Mouse (Mus musculus) liver, embryonic 13.5 days (tissue): ENCODE results near the gene Fam89a. TPM values are rescaled to one million over a fixed set of nuclear protein-coding genes. Genes with fewer than 3 reads are reported as not detected.
A peak's percentile ranks its signal among the peaks of the same experiment; 100 is the strongest.

Experiments
- ATAC-seq: fragments of 200-750 bp; cut with Nextera tagmentation; 2 replicates; pipeline ENCODE4 v1.8.0; 2017; ENCODE audit warnings: low read depth, mild to moderate bottlenecking, moderate number of reproducible peaks, moderate library complexity
- DNase-seq: peaks from one replicate; pipeline ENCODE4 v3.0.0; 2022
- H3K27ac ChIP-seq: fragments of 300-500 bp; sonication (generic); 2 replicates; pipeline ENCODE4 v1.5.1; 2015; ENCODE audit warnings: moderate library complexity, mild to moderate bottlenecking, inconsistent platforms
- H3K27me3 ChIP-seq: fragments of 300-500 bp; sonication (generic); 2 replicates; pipeline ENCODE4 v1.6.1; 2015; ENCODE audit warnings: mild to moderate bottlenecking, inconsistent platforms
- H3K36me3 ChIP-seq: fragments of 300-500 bp; sonication (generic); 2 replicates; pipeline ENCODE4 v1.6.1; 2015; ENCODE audit warnings: mild to moderate bottlenecking, inconsistent platforms
- H3K4me1 ChIP-seq: fragments of 300-500 bp; sonication (generic); replicated peaks from 2 replicates; pipeline ENCODE4 v1.6.1; 2015; ENCODE audit warnings: inconsistent platforms
- H3K4me2 ChIP-seq: fragments of 300-500 bp; sonication (generic); 2 replicates; pipeline ENCODE4 v1.6.1; 2015; ENCODE audit warnings: inconsistent platforms, mild to moderate bottlenecking, moderate library complexity
- H3K4me3 ChIP-seq: fragments of 300-500 bp; sonication (generic); replicated peaks from 2 replicates; pipeline ENCODE4 v1.5.1; 2015; ENCODE audit warnings: mild to moderate bottlenecking, inconsistent platforms
- H3K9ac ChIP-seq: fragments of 300-500 bp; sonication (generic); 2 replicates; pipeline ENCODE4 v1.6.1; 2015; ENCODE audit warnings: mild to moderate bottlenecking, inconsistent platforms
- H3K9me3 ChIP-seq: fragments of 300-500 bp; sonication (generic); replicated peaks from 2 replicates; pipeline ENCODE4 v1.6.1; 2016; ENCODE audit warnings: inconsistent platforms
- WGBS: fragments of 180-500 bp; shearing (Covaris S2); methylation state at CpG from one replicate; pipeline ENCODE4 v1.1.7; 2015; ENCODE audit not compliant: insufficient replicate concordance; 5-methylcytosine and 5-hydroxymethylcytosine counted together
- polyA plus RNA-seq: library from polyadenylated mRNA; unstranded; fragments of >200 nt; fragmentation: Nextera tagmentation; extraction: Ambion mirVana; gene quantifications from 2 replicates; pipeline ENCODE4 v1.2.1, GENCODE M21; 2015

Gene Fam89a
- polyA plus RNA-seq, 1 experiment from 2014 or later, result 2.6 TPM

- no peak overlapping the region for H3K4me3 ChIP-seq
- no peak overlapping the region for H3K27ac ChIP-seq
- no peaks in the 10 kb centered on the region for H3K9me3 ChIP-seq
These were observed 762 bp upstream of the Fam89a start for GRCm38 (mm10) chr8:124752325-124752862.

GRCm38 (mm10) chr8:124751191-124751590 is 441 bp downstream of the Fam89a start:
- Histone ChIP-seq H3K27ac (no peak overlapping the region), H3K4me1 (peaks cover 52% of the 10 kb centered on the region), H3K9me3 (no peaks in the 10 kb centered on the region), H3K4me3 (peak overlapping the region; percentile 63), H3K9ac (peak overlapping the region; percentile 49), H3K4me2 (peak overlapping the region; percentile 76), H3K36me3 (no peaks in the 10 kb centered on the region), H3K27me3 (peaks cover 64% of the 10 kb centered on the region)
- ATAC-seq, result no peak
- 2% methylated on average over 31 of the region's 31 CpGs for WGBS
- DNase-seq, result no peak

More at GRCm38 (mm10) chr8:124752325-124752862, 762 bp upstream of the Fam89a start:
- Histone ChIP-seq H3K9ac (no peak overlapping the region), H3K36me3 (no peaks in the 10 kb centered on the region), H3K4me2 (peak overlapping the region; percentile 76), H3K4me1 (peaks cover 52% of the 10 kb centered on the region), H3K27me3 (peaks cover 68% of the 10 kb centered on the region)
- WGBS, result 38% methylated on average over 21 of the region's 21 CpGs
- DNase-seq (no peak), ATAC-seq (no peak)

DNA sequence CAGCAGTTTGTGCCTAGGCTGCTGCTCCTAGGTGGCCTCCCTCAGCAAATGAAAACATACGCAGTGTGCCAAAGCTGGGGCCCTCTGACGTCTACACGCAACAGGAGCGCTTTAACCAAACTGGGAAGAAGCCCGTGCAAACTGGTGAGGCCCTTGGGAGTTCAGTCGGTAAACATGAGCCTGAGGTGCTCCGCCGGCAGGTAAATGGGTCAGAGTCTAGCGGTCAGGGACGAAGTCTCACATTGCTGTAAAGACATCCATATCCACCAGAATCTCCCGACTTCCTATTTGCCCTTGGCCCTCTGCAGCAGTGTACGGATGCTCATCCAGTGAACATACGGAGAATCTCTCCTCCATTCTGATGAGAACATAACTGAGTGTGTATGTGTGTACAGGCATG is 5.0 kb downstream of the Fam89a start:
- no peak overlapping the region for H3K4me2 ChIP-seq
- peaks cover 52% of the 10 kb centered on the region for H3K4me1 ChIP-seq
- H3K36me3 ChIP-seq, result no peaks in the 10 kb centered on the region
- no peak overlapping the region for H3K9ac ChIP-seq
- peaks cover 28% of the 10 kb centered on the region for H3K27me3 ChIP-seq
- no peak for ATAC-seq
- H3K27ac ChIP-seq, result no peak overlapping the region
- H3K4me3 ChIP-seq, result no peak overlapping the region
- H3K9me3 ChIP-seq, result no peaks in the 10 kb centered on the region
- 60% methylated on average over 13 of the region's 13 CpGs for WGBS
- DNase-seq, result no peak

DNA sequence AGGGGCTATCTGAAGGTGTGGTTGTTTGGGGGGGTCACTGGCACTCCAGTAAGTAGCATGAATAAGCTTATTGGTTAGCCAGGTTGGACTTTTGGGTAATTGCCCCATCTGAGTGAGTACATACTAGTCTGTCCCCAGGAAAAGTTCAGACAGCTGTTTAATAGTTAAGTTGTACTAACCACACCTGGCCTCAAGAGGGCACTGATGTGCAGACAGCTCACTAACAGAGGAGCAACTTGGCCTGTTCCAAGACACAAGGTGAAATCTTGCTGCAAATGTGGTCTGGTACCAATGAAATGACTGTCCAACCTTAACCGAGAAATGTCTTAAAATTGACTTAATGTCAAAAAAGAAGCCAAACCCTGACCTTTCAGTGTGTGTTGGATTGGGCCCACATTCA is 12.4 kb downstream of the Fam89a start:
- Histone ChIP-seq H3K4me2 (no peak overlapping the region), H3K9ac (no peak overlapping the region), H3K9me3 (no peaks in the 10 kb centered on the region; the same call in 1 of the 2 replicates), H3K27me3 (no peaks in the 10 kb centered on the region), H3K4me1 (peaks cover 11% of the 10 kb centered on the region; the same call in 1 of the 2 replicates), H3K27ac (no peak overlapping the region), H3K36me3 (peaks cover 20% of the 10 kb centered on the region), H3K4me3 (no peak overlapping the region)
- WGBS, result 63% methylated on average over 1 of the region's 1 CpGs
- ATAC-seq (no peak), DNase-seq (no peak)

- no peak for ATAC-seq
These were observed 16.2 kb downstream of the Fam89a start for GRCm38 (mm10) chr8:124735371-124735911.

GRCm38 (mm10) chr8:124732828-124733227 is 18.8 kb downstream of the Fam89a start:
- H3K36me3 ChIP-seq, result peaks cover 70% of the 10 kb centered on the region
- no peak for DNase-seq
- H3K27ac ChIP-seq, result no peak overlapping the region
- H3K9me3 ChIP-seq, result no peaks in the 10 kb centered on the region; the same call in 1 of the 2 replicates
- H3K4me2 ChIP-seq, result no peak overlapping the region
- no peak overlapping the region for H3K4me3 ChIP-seq
- H3K9ac ChIP-seq, result no peak overlapping the region
- H3K4me1 ChIP-seq, result no peaks in the 10 kb centered on the region
- no peaks in the 10 kb centered on the region for H3K27me3 ChIP-seq
- ATAC-seq, result no peak
- 62% methylated on average over 8 of the region's 8 CpGs for WGBS

More at GRCm38 (mm10) chr8:124735371-124735911, 16.2 kb downstream of the Fam89a start:
- Histone ChIP-seq H3K4me1 (no peaks in the 10 kb centered on the region), H3K9me3 (no peaks in the 10 kb centered on the region; the same call in 1 of the 2 replicates), H3K4me3 (no peak overlapping the region), H3K36me3 (peaks cover 50% of the 10 kb centered on the region), H3K27ac (no peak overlapping the region), H3K27me3 (no peaks in the 10 kb centered on the region), H3K9ac (no peak overlapping the region), H3K4me2 (no peak overlapping the region)
- no peak for DNase-seq
- whole genome bisulfite sequencing, result 62% methylated on average over 3 of the region's 3 CpGs

DNA sequence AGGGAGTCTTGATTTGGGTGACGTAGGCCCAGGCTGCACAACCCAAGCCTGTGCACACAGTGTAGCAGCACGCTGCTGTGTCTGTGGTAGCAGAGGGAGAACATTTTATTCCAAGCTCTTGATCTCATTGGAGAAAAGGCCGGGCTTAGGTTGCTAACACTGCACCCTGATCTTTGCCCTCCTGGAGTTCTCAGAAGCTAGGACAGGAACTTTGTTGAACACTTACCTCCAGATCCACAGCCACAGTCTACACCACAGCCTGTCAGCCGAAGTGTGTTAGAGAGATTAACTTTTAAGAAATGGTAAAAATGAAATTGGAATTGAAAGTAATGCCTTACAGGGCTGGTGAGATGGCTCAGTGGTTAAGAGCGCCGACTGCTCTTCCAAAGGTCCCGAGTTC is 27.3 kb downstream of the Fam89a start:
- H3K4me1 ChIP-seq, result peaks cover 39% of the 10 kb centered on the region
- ATAC-seq (no peak), DNase-seq (no peak)
- no peak overlapping the region for H3K4me3 ChIP-seq
- no peaks in the 10 kb centered on the region for H3K27me3 ChIP-seq
- no peaks in the 10 kb centered on the region for H3K9me3 ChIP-seq
- no peak overlapping the region for H3K27ac ChIP-seq
- no peak overlapping the region for H3K9ac ChIP-seq
- no peak overlapping the region for H3K4me2 ChIP-seq
- H3K36me3 ChIP-seq, result peaks cover 32% of the 10 kb centered on the region
- 82% methylated on average over 7 of the region's 7 CpGs for WGBS

DNA sequence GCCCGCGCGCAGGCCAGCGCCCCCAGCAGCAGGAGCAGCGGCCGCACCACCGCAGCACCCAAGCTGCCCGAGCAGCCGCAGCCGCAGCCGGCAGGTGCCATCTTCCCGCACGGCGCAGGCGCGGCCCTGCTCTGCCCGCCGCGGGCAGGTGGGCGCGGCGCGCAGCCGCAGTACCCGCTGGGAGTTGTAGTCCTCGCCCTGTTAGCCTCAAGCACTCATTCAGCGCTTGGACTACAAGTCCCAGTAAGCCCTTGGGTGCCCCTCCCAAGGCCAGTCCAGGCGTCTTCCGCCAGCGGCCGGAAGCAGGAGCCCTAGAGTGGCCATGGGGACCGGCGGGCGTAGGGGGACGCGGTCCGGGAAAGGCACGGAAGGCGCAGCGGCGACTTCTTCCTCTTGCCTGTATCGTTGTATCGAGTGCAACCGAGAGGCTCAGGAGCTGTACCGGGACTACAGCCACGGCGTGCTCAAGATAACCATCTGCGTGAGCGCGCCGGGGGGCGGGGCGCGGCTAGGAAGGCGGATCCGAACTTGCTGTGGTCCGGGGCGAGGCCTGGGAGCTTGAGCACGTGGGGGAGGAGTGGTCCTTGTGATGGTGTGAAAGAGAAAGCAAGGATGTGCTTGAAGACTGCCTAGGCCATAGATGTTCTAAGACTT is 29.6 kb downstream of the Fam89a start, which contains the start of the genes Ttc13 and Arv1:
Gene Ttc13 (minus strand): TSS at position 122 of the 654 bp plus-strand sequence.
Gene Arv1 (plus strand): TSS at position 278 of the 654 bp plus-strand sequence.
- H3K27ac ChIP-seq, result peak within 1 kb of the TSS; percentile 71
- H3K9ac ChIP-seq, result peak within 1 kb of the TSS; percentile 92
- H3K36me3 ChIP-seq, result peaks cover 15% of the 10 kb centered on the region
- under 1% methylated on average over 59 of the region's 59 CpGs for WGBS
- peak within 1 kb of the TSS; percentile 98 for H3K4me3 ChIP-seq
- ATAC-seq (peak; percentile 99), DNase-seq (peak; percentile 95)
- no peaks in the 10 kb centered on the region for H3K9me3 ChIP-seq
- H3K4me1 ChIP-seq, result peaks cover 40% of the 10 kb centered on the region
- H3K4me2 ChIP-seq, result peak within 1 kb of the TSS; percentile 92
- no peaks in the 10 kb centered on the region for H3K27me3 ChIP-seq

DNA sequence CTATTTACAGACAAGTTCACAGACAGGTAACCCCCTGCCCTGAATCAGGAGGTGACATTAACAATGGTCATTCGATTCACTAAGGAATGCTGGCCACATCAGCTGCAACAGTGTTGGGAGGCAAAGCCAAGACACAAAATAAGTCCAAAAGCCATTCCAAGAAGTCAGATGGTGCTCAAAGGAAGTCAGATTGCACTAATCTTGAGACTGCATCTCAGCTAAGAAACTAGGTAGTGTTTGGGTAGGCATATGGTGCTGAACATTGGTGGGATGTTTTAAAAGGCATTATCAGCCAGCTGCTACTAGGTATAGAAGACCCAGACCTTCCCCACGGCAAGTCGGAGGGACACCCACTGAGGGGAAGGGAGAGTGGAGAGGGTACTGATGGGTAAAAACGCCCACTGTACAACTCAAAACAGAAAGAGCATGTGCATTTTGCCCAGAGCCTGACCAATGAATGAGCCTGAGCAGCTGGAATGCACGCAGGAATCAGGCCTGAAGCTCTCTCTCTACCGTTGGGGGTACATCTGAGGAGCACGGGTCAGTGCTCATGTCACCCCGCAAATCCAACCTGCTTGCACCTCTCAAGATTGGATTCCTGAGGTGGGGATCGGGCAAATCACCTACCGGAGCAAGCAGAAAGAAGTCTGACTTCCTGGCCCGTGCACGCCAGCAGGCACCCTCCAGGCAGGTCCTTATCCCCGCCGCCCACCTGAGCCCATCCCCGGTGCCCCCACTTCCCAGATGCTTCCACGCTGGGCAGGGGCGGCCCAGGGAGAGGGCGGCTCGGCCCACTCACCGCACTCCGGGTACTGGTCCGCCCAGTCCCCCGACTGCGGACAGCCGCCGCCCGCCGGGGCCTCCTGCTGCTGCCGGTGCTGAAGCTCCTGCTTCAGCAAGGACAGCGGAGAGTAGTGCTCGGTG is 30.4 kb downstream of the Fam89a start:
- Histone ChIP-seq H3K4me1 (peaks cover 44% of the 10 kb centered on the region), H3K4me3 (peak overlapping the region; percentile 98), H3K27me3 (no peaks in the 10 kb centered on the region), H3K4me2 (peak overlapping the region; percentile 92), H3K36me3 (peaks cover 8% of the 10 kb centered on the region), H3K9me3 (no peaks in the 10 kb centered on the region), H3K9ac (peak overlapping the region; percentile 92), H3K27ac (peak overlapping the region; percentile 71)
- DNase-seq (no peak), ATAC-seq (peak; percentile 52)
- WGBS, result 3% methylated on average over 31 of the region's 31 CpGs

- WGBS, result 72% methylated on average over 7 of the region's 7 CpGs
- H3K27ac ChIP-seq, result no peak overlapping the region
- ATAC-seq (no peak), DNase-seq (no peak)
- H3K4me1 ChIP-seq, result peaks cover 53% of the 10 kb centered on the region
- peak overlapping the region; percentile 92 for H3K4me2 ChIP-seq
- no peaks in the 10 kb centered on the region for H3K9me3 ChIP-seq
- peak overlapping the region; percentile 92; the same call in 1 of the 2 replicates for H3K9ac ChIP-seq
- H3K27me3 ChIP-seq, result no peaks in the 10 kb centered on the region
- peak overlapping the region; percentile 98 for H3K4me3 ChIP-seq
- peaks cover 2% of the 10 kb centered on the region; the same call in 1 of the 2 replicates for H3K36me3 ChIP-seq
These were observed 31.5 kb downstream of the Fam89a start for GRCm38 (mm10) chr8:124720133-124720532.

DNA sequence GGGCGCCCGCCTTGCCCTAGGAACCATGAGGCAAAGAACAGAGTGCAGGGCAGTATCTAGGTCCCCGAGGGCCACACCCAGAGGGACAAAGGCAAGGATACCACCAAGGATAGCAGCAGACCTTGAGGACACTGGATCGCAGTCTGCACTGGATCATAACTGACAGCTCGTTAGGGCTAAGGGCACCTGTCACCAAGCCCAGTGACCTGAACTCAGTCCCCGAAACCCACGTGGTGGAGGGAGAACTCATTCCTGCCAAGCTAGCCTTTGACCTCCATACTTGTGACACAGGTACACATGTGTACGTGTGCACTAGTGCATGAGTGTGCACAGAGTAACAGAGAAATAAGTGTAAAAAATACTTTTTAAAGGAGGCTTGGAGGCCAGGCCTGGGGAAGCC is 35.9 kb downstream of the Fam89a start:
- no peak overlapping the region for H3K9ac ChIP-seq
- H3K27ac ChIP-seq, result no peak overlapping the region
- no peaks in the 10 kb centered on the region for H3K27me3 ChIP-seq
- H3K4me1 ChIP-seq, result peaks cover 54% of the 10 kb centered on the region
- DNase-seq (no peak), ATAC-seq (no peak)
- peaks cover 34% of the 10 kb centered on the region for H3K36me3 ChIP-seq
- 74% methylated on average over 8 of the region's 8 CpGs for WGBS
- H3K4me2 ChIP-seq, result no peak overlapping the region
- H3K4me3 ChIP-seq, result no peak overlapping the region
- no peaks in the 10 kb centered on the region for H3K9me3 ChIP-seq
